Mouse (Mus musculus): Measurements from ENCODE around the gene Rpn2.

Gene Rpn2

GRCm38 (mm10) chr2:157310963-157311637, 32.3 kb downstream of the Rpn2 start:
- DNase-seq (ENCODE audit: low read depth): no peak

GRCm38 (mm10) chr2:157313718-157314117, 34.9 kb downstream of the Rpn2 start:
- DNase-seq (ENCODE audit: low read depth): no peak

- no peak for DNase-seq (ENCODE audit: low read depth)
Observed at GRCm38 (mm10) chr2:157314310-157314709, 35.5 kb downstream of the Rpn2 start.

- DNase-seq (ENCODE audit: low read depth): no peak
Observed at GRCm38 (mm10) chr2:157315486-157315885, 36.7 kb downstream of the Rpn2 start.

GRCm38 (mm10) chr2:157316358-157316933, 37.6 kb downstream of the Rpn2 start:
- DNase-seq (ENCODE audit: low read depth): no peak

GRCm38 (mm10) chr2:157317220-157317619, 38.4 kb downstream of the Rpn2 start:
- DNase-seq (ENCODE audit: low read depth): no peak

- DNase-seq (ENCODE audit: low read depth): no peak
Observed at GRCm38 (mm10) chr2:157320135-157320534, 41.3 kb downstream of the Rpn2 start.

- DNase-seq (ENCODE audit: low read depth): no peak
Observed at GRCm38 (mm10) chr2:157320886-157321285, 42.1 kb downstream of the Rpn2 start.

- no peak for DNase-seq (ENCODE audit: low read depth)
Observed at GRCm38 (mm10) chr2:157322029-157322766, 43.4 kb downstream of the Rpn2 start.

- no peak for DNase-seq (ENCODE audit: low read depth)
Observed at GRCm38 (mm10) chr2:157325238-157325637, 46.4 kb downstream of the Rpn2 start.

- DNase-seq (ENCODE audit: low read depth): no peak
Observed at GRCm38 (mm10) chr2:157328106-157328505, 49.3 kb downstream of the Rpn2 start.

GRCm38 (mm10) chr2:157328570-157328969, 49.8 kb downstream of the Rpn2 start:
- DNase-seq (ENCODE audit: low read depth): no peak

- DNase-seq (ENCODE audit: low read depth): no peak
Observed at GRCm38 (mm10) chr2:157332059-157332458, 53.2 kb downstream of the Rpn2 start.

GRCm38 (mm10) chr2:157338663-157339062, 59.8 kb downstream of the Rpn2 start:
- peak; percentile 83 for DNase-seq (ENCODE audit: low read depth)

- no peak for DNase-seq (ENCODE audit: low read depth)
Observed at GRCm38 (mm10) chr2:157339532-157339931, 60.7 kb downstream of the Rpn2 start.

- DNase-seq (ENCODE audit: low read depth): no peak
Observed at GRCm38 (mm10) chr2:157340221-157340741, 61.5 kb downstream of the Rpn2 start.

- peak; percentile 55 for DNase-seq (ENCODE audit: low read depth)
Observed at GRCm38 (mm10) chr2:157341554-157342270, 62.9 kb downstream of the Rpn2 start.

- DNase-seq (ENCODE audit: low read depth): no peak
Observed at GRCm38 (mm10) chr2:157342328-157342926, 63.6 kb downstream of the Rpn2 start.

GRCm38 (mm10) chr2:157343337-157343736, 64.5 kb downstream of the Rpn2 start:
- DNase-seq (ENCODE audit: low read depth): no peak

- no peak for DNase-seq (ENCODE audit: low read depth)
Observed at GRCm38 (mm10) chr2:157347361-157348159, 68.7 kb downstream of the Rpn2 start, which contains the start of gene Ghrh. Gene Ghrh (minus strand): TSS chr2:157347506.

Measured in 416B (cell line).